Mouse (Mus musculus) heart, embryonic 14.5 days (tissue): Measurements from ENCODE around the gene Map9. TPM values are rescaled to one million over a fixed set of nuclear protein-coding genes. Genes with fewer than 3 reads are reported as not detected.
"Not testable (repeated sequence)": the region's sequence is repeated elsewhere in the genome, so short reads cannot be mapped to it uniquely, and the experiment has no call there.

Experiments used
- ATAC-seq: fragments of 200-750 bp; cut with Nextera tagmentation; 2 replicates; pipeline ENCODE4 v1.8.0; 2017; ENCODE audit warnings: low read depth, moderate TSS enrichment; ENCODE audit not compliant: insufficient number of reproducible peaks, insufficient read depth, low FRiP score
- H3K27ac ChIP-seq, 2 experiments: fragments of 200-500 bp in 1 of 2; fragments of 300-500 bp in 1 of 2; sonication (generic) in 1 of 2; replicated peaks in 1 of 2; 2 replicates each; pipeline ENCODE4 v1.5.1; 2012 to 2014; ENCODE audit warnings: low read depth in 2 of 2, low read length in 2 of 2, control low read depth in 1 of 2, mild to moderate bottlenecking in 1 of 2, mixed read lengths in 1 of 2; ENCODE audit not compliant: control insufficient read depth in 1 of 2, insufficient read depth in 1 of 2
- H3K27me3 ChIP-seq: fragments of 300-500 bp; sonication (generic); 2 replicates; pipeline ENCODE4 v1.6.1; 2014; ENCODE audit warnings: mild to moderate bottlenecking, low read length, control low read depth; ENCODE audit not compliant: control insufficient read depth, insufficient read depth
- H3K36me3 ChIP-seq: fragments of 300-500 bp; sonication (generic); 2 replicates; pipeline ENCODE4 v1.6.1; 2014; ENCODE audit warnings: mild to moderate bottlenecking, control low read depth, low read length, mixed read lengths; ENCODE audit not compliant: control insufficient read depth, insufficient read depth
- H3K4me1 ChIP-seq, 2 experiments: fragments of 200-500 bp in 1 of 2; fragments of 300-500 bp in 1 of 2; sonication (generic) in 1 of 2; 2 replicates each; pipeline ENCODE4 v1.6.1; 2012 to 2014; ENCODE audit warnings: low read length in 2 of 2, control low read depth in 1 of 2, mixed read lengths in 1 of 2; ENCODE audit not compliant: control insufficient read depth in 2 of 2, insufficient read depth in 2 of 2
- H3K4me2 ChIP-seq: fragments of 300-500 bp; sonication (generic); 2 replicates; pipeline ENCODE4 v1.6.1; 2014; ENCODE audit warnings: mild to moderate bottlenecking, low read length
- H3K4me3 ChIP-seq, 2 experiments: fragments of 200-500 bp in 1 of 2; fragments of 300-500 bp in 1 of 2; sonication (generic) in 1 of 2; 2 replicates each; pipeline ENCODE4 v1.5.1; 2012 to 2014; ENCODE audit warnings: low read length in 2 of 2, mild to moderate bottlenecking in 2 of 2, control low read depth in 1 of 2, low read depth in 1 of 2, moderate library complexity in 1 of 2; ENCODE audit not compliant: control insufficient read depth in 1 of 2, insufficient read depth in 1 of 2
- H3K9ac ChIP-seq: fragments of 300-500 bp; sonication (generic); 2 replicates; pipeline ENCODE4 v1.6.1; 2014; ENCODE audit warnings: mild to moderate bottlenecking, low read length
- H3K9me3 ChIP-seq: fragments of 300-500 bp; sonication (generic); 2 replicates; pipeline ENCODE4 v1.6.1; 2016; ENCODE audit warnings: low read length, control low read depth; ENCODE audit not compliant: control insufficient read depth
- WGBS: fragments of 180-500 bp; shearing (Covaris S2); extraction: QIAGEN DNeasy Blood & Tissue Kit; methylation state at CpG from one replicate; pipeline ENCODE4 v1.1.7; 2014; 5-methylcytosine and 5-hydroxymethylcytosine counted together
- polyA plus RNA-seq: library from polyadenylated mRNA; unstranded; fragments of >200 nt; fragmentation: Nextera tagmentation; extraction: Ambion mirVana; gene quantifications from 2 replicates; pipeline ENCODE4 v1.2.1, GENCODE M21; 2014

Gene Map9
- polyA plus RNA-seq, 1 experiment from 2014 or later = 6.3 TPM

DNA sequence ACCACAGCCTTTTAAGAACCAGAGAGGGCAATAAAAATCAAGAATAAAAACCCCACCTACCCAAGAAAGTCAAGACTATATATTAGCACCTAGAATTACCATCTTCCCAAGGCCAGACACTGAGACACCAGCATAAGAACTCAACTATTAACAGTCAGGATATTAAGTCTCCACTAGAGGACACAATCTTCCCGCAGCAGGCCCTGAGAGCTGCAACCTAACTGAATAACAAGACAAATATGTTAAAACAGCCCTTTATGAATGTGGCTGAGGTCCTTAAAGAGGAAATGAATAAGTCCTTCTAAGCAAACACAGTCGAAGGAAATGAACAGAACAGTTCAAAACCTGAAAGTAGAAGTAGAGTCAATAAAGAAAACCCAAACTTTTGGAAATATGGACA, 49.6 kb downstream of the Map9 start:
- Histone ChIP-seq H3K4me1 (no peaks in the 10 kb centered on the region), H3K4me3 (no peak overlapping the region), H3K4me2 (no peak overlapping the region), H3K36me3 (no peaks in the 10 kb centered on the region), H3K27ac (no peak overlapping the region), H3K9ac (no peak overlapping the region), H3K27me3 (no peaks in the 10 kb centered on the region), H3K9me3 (no peaks in the 10 kb centered on the region)
- no peak for ATAC-seq
- WGBS = 55% methylated on average over 2 of the region's 2 CpGs

DNA sequence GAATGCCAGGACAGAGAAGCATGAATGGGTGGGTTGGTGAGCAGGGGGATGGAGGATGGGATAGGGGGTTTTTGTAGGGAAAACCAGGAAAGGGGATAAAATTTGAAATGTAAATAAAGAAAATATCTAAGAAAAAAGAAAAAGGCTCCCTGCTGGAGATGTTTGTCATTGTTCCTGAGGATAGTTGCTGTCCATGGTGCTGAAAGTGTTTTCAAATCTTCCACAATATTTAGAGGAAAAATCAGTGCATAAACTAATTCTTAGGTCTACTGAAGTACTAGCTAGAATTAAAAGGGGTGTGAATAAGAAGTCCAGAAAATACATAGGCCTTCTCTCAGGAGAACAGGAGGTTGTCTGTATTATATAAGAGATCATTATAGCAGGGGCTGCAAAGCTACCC, 54.6 kb downstream of the Map9 start:
- H3K9ac ChIP-seq = no peak overlapping the region
- H3K4me1 ChIP-seq = no peaks in the 10 kb centered on the region
- no peaks in the 10 kb centered on the region for H3K36me3 ChIP-seq
- H3K27ac ChIP-seq = no peak overlapping the region
- H3K4me3 ChIP-seq = no peak overlapping the region
- no peak overlapping the region for H3K4me2 ChIP-seq
- ATAC-seq = no peak
- H3K9me3 ChIP-seq = no peaks in the 10 kb centered on the region
- H3K27me3 ChIP-seq = no peaks in the 10 kb centered on the region

DNA sequence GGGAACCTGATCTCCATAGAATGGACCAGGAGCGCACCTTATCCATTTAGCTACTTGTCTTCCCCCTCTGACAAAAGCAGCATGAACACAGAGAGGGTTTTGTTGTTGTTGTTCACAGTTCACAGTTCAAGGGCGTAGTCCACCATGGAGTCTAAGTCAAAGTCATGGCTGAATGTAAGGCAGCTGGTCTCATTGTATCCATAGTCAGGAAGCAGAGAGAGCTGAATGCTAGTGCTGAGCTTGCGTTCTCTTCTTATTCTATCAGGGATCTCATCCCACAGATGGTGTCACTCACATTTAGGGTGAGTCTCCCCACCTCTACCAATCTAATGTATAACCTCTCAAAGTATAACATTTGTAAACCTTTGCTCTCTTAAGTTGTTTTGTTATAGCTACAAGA, 60.1 kb downstream of the Map9 start:
- Histone ChIP-seq H3K27me3 (no peaks in the 10 kb centered on the region), H3K4me3 (no peak overlapping the region), H3K9me3 (no peaks in the 10 kb centered on the region), H3K9ac (no peak overlapping the region), H3K27ac (no peak overlapping the region), H3K4me2 (no peak overlapping the region), H3K4me1 (no peaks in the 10 kb centered on the region), H3K36me3 (no peaks in the 10 kb centered on the region)
- WGBS = 88% methylated on average over 3 of the region's 3 CpGs
- no peak for ATAC-seq

GRCm38 (mm10) chr3:82435351-82435750, 77.5 kb downstream of the Map9 start:
- ATAC-seq = no peak
- no peak overlapping the region for H3K27ac ChIP-seq
- H3K9me3 ChIP-seq = no peaks in the 10 kb centered on the region
- no peak overlapping the region for H3K4me2 ChIP-seq
- H3K4me3 ChIP-seq = no peak overlapping the region
- H3K9ac ChIP-seq = no peak overlapping the region
- no peaks in the 10 kb centered on the region for H3K36me3 ChIP-seq
- H3K4me1 ChIP-seq = no peaks in the 10 kb centered on the region
- WGBS = 86% methylated on average over 8 of the region's 8 CpGs
- no peaks in the 10 kb centered on the region for H3K27me3 ChIP-seq

- Histone ChIP-seq H3K9me3 (no peaks in the 10 kb centered on the region), H3K27me3 (no peaks in the 10 kb centered on the region), H3K27ac (no peak overlapping the region), H3K4me3 (no peak overlapping the region), H3K9ac (no peak overlapping the region), H3K36me3 (no peaks in the 10 kb centered on the region), H3K4me2 (no peak overlapping the region), H3K4me1 (no peaks in the 10 kb centered on the region)
- no peak for ATAC-seq
- WGBS = 43% methylated on average over 3 of the region's 3 CpGs
Measured at GRCm38 (mm10) chr3:82440976-82441375, 83.1 kb downstream of the Map9 start.

DNA sequence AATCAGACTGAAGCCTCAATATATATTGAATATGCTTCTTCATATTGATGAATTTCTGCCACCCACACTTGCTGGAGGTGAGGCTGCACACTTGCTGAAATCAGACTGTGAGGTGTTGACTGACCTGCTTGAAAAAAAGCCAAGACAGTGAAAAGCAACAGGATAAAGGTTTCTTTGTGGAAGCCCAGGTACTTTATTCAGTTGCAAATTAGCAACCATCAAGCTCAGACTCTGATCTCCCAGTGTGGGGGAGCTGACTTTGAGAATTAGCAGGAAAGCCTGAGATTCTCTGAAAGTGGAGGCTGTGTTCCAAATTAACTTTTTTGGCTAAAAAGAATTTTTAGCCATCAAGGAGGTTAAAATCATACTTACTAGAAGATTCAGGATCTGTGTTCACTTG, 83.8 kb downstream of the Map9 start:
- not testable (repeated sequence) for H3K9ac ChIP-seq, H3K4me3 ChIP-seq, H3K9me3 ChIP-seq, H3K27me3 ChIP-seq, H3K27ac ChIP-seq, ATAC-seq, H3K4me2 ChIP-seq, H3K4me1 ChIP-seq, H3K36me3 ChIP-seq

Other genes with a start within 250 kb of the Map9 start
- 61.0 and 69.3 TPM in 2 replicates for gene Gucy1a1, start 212.3 kb upstream of the Map9 start, polyA plus RNA-seq
- gene Npy2r, start 190.0 kb downstream of the Map9 start, polyA plus RNA-seq = 0.19 TPM in 1 of 2 replicates, not detected in the other